Mouse (Mus musculus): ENCODE measurements around the gene Zglp1. TPM values are rescaled to one million over a fixed set of nuclear protein-coding genes. Genes with fewer than 3 reads are reported as not detected.

Zglp1 gene
- not detected for total RNA-seq (2021)
- long read RNA-seq, experiment 1, result 0 reads
- long read RNA-seq, experiment 2, result 0 reads

- no peak for DNase-seq (ENCODE audit: low spot score in 2 of 2)
These were observed at the start of gene Zglp1 for GRCm38 (mm10) chr9:21067006-21067684. TSS of gene Zglp1 (minus strand) at chr9:21067093.

GRCm38 (mm10) chr9:21115105-21115504, 48.2 kb upstream of the Zglp1 start:
- no peak for DNase-seq (ENCODE audit: low spot score in 2 of 2)

GRCm38 (mm10) chr9:21114190-21114589, 47.3 kb upstream of the Zglp1 start:
- DNase-seq (ENCODE audit: low spot score in 2 of 2), result no peak

GRCm38 (mm10) chr9:21113751-21114150, 46.9 kb upstream of the Zglp1 start:
- DNase-seq (ENCODE audit: low spot score in 2 of 2), result no peak

GRCm38 (mm10) chr9:21107607-21108237, 40.8 kb upstream of the Zglp1 start:
- DNase-seq (ENCODE audit: low spot score in 2 of 2), result no peak

DNA sequence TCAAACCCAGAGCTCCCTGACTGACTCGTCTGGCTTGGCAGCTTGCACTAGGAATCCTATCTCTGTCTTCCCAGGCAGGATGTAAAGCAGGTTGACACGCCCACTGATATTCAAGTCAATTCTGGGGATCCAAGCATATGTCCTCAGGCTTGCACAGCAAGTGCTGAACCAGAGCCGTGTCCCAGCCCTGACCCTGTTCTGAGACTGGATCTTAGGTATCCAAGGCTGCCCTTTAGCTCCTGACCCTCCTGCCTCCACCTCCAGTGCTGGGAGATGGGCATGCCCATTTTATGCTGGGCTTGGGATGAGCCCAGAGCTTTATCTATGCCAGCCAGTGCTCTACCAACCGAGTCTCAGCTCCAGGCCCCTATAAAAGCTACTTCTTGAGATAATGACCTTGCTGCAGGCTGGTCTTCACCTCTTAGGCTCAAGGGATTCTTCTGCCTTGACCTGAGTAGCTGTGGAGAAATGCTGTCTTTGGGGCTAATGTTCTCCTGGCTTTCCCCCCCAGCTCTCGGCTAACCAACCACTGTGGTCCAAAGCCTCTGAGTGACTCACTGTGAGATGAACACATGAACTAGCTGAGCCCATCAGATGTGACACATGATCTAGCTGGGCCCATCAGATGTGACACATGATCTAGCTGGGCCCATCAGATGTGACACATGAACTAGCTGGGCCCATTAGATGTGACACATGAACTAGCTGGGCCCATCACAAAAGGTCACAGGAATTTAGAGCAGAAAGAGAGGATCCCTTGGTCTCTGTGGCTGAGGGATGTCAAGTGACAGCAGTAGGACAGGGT, 39.1 kb upstream of the Zglp1 start:
- no peak for DNase-seq (ENCODE audit: low spot score in 2 of 2)

GRCm38 (mm10) chr9:21104814-21105213, 37.9 kb upstream of the Zglp1 start:
- DNase-seq (ENCODE audit: low spot score in 2 of 2), result no peak

- DNase-seq (ENCODE audit: low spot score in 2 of 2), result no peak
These were observed 35.2 kb upstream of the Zglp1 start for GRCm38 (mm10) chr9:21102076-21102475.

DNA sequence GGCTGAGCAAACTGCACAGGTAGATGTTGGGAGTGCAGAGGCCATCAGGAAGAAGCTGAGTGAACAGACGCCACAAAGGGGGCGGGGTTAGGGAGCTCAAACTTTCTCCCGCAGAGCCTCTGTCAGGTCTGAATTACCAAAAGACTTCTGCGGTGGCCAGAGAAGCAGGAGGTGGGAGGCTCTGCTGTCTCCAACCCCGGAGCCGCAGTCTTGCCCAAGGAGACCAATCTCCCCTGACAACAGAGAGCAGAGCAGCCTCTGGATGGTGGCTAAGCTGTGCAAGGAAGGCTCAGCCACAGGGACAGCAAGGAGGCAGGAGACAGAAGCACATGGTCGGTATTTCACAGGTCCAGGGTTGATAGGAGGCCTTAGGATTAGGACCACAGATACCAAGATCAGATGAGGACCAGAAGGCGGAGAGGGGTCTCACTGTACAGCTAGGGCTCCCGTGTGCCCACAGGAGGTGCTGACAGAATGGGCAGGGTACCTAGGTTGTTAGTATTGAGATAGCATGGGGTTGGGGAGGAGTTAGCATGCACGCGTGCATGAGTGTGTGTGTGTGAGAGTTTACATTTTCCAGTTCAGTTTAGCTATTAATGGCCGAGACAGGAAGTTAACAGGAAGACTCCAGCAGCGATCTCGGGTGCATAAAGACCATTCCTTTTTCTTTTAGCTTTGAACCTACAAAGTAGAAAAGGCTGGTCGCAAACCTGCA, 33.7 kb upstream of the Zglp1 start:
- no peak for DNase-seq (ENCODE audit: low spot score in 2 of 2)

- DNase-seq (ENCODE audit: low spot score in 2 of 2), result no peak
These were observed 30.9 kb upstream of the Zglp1 start for GRCm38 (mm10) chr9:21097793-21098192.

DNA sequence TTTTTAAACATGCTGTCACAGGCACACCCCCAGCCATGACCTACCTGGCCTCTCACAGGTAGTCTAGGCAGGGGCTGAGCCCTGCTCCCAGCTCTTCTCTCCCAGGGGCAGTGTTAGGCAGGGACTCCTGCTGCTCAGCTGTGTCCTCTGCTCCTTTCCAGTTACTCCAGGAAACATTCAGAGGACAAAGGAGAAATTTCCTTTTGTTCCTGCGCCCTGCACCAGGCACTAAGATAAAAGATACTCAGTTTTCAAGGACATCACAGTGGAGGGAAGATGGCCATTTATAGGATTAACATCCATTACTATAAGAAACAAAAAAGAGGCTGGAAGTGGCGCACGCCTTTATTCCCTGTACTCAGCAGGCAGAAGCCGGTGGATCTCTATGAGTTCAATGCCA, 29.1 kb upstream of the Zglp1 start:
- no peak for DNase-seq (ENCODE audit: low spot score in 2 of 2)

DNA sequence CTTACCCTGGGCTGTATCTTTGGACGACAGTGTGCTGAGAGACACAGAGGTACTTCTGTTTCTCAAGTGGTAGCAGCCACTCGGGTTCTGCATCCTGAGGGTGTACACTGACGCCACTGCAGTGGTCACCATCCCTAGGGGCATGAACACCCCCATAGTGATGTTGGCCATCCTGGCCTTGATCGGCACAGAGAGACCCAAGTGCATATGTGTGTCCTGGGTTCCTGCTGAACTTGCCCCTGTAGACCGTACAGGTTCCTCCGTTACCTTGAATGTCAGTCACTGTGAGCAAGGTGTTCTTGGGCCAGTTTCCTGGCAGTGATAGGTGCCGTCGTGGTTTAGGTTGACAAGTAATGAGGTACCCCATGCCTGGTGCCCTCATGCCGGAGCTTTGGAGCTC, 26.5 kb upstream of the Zglp1 start:
- no peak for DNase-seq (ENCODE audit: low spot score in 2 of 2)

GRCm38 (mm10) chr9:21091707-21092320, 24.9 kb upstream of the Zglp1 start, which contains the start of the genes Gm38431 and Raver1:
TSS of gene Gm38431 (minus strand) at chr9:21091997.
TSS of gene Raver1 (minus strand) at chr9:21092008.
- DNase-seq (ENCODE audit: low spot score in 2 of 2), result peak; percentile 92 to 97

- no peak for DNase-seq (ENCODE audit: low spot score in 2 of 2)
These were observed 24.2 kb upstream of the Zglp1 start for GRCm38 (mm10) chr9:21090972-21091706.

DNA sequence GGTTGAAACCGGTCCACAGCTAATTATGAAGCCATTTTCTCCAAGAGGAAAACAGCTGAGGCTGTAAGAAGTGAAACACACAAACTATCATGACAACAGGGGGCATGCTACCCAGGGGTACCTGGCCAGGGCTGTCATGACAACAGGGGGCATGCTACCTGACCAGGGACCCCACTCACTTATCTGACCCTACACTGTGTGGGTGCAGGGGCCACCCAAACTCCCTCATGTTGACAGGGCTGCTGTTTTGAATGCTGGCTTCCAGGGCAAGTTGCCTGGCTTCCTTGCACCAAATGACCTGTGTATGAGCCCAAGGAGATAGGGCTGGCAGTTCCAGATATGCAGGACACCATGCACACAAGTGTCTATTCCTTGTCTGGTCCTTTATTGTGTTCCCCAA, 23.6 kb upstream of the Zglp1 start:
- no peak for DNase-seq (ENCODE audit: low spot score in 2 of 2)

GRCm38 (mm10) chr9:21083324-21083723, 16.4 kb upstream of the Zglp1 start:
- DNase-seq (ENCODE audit: low spot score in 2 of 2), result no peak

- DNase-seq (ENCODE audit: low spot score in 2 of 2), result no peak
These were observed 14.2 kb upstream of the Zglp1 start for GRCm38 (mm10) chr9:21081127-21081526.

DNA sequence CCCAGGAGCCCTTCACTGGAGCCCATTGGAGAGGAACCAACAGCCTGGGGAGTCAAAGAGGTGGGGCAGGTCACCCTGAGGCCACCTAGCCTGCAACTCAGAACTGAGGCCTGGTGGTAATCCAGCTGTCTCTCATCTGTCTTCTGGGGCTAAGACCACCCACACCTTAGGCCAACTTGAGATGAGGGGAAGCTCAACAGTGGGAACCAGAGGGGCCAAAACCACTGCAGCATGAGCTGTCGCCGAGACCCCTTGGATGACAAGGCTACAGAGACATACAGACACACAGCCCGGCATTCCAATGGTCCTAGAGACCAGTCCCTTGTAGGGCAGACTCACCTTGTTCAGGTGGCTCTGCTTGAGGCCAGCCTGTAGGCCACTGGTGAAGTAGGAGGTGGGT, 8.7 kb upstream of the Zglp1 start:
- no peak for DNase-seq (ENCODE audit: low spot score in 2 of 2)

DNA sequence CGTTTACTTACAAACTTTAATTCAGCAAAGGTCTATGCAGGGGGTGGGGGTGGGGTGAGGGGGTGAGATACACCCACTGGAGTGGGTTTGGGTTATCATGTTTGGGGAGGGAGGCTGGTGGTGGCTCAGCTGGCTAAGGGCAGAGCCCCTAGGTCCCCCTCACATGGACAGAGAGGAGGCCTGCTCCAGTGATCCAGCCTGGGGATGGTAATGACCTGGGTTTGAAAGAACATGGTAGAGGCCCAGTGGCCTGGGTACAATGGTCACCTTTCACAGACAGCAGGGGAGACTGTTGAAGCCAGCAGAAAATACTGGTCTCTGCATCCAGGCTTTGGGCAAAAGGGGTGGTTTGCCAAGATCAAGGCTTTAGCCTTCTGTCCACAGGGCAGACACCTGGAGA, 7.3 kb upstream of the Zglp1 start:
- DNase-seq (ENCODE audit: low spot score in 2 of 2), result no peak
